Mouse (Mus musculus): Measurements from ENCODE around the gene Agtrap. TPM values are rescaled to one million over a fixed set of nuclear protein-coding genes. Genes with fewer than 3 reads are reported as not detected.
"Not testable (repeated sequence)": the region's sequence is repeated elsewhere in the genome, so short reads cannot be mapped to it uniquely, and the experiment has no call there.

Agtrap gene
- polyA plus RNA-seq, 1 experiment from 2014 or later, result 14.2 TPM

DNA sequence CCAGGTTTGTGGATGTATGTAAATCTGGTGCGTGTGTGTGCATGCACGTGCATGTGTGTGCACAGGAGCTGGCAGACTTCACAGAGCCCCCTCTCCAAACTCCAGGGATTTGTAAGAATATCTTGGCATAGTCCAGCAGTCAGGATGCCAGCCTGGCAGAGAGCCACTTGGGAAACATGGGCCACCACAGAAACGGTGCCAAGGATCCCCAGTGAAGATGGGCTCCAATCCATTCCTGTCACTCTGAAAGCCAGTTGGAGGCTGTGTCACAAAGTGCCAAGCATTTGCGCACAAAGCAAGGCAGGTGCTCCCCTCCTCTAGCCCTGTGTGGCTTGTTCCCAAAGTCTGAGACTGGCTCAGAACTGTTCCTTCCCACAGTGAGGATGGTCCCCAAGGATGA is 33.5 kb upstream of the Agtrap start:
- Histone ChIP-seq H3K4me1 (peaks cover 15% of the 10 kb centered on the region), H3K9ac (no peak overlapping the region), H3K36me3 (no peaks in the 10 kb centered on the region), H3K27ac (replicated peaks) (no peak overlapping the region), H3K9me3 (replicated peaks) (no peaks in the 10 kb centered on the region), H3K27me3 (no peaks in the 10 kb centered on the region), H3K4me2 (replicated peaks) (no peak overlapping the region), H3K4me3 (replicated peaks) (no peak overlapping the region)
- no peak for ATAC-seq (ENCODE audit: insufficient number of reproducible peaks, low FRiP score, low TSS enrichment, low read depth)
- whole genome bisulfite sequencing, result 71% methylated on average over 4 of the region's 4 CpGs

DNA sequence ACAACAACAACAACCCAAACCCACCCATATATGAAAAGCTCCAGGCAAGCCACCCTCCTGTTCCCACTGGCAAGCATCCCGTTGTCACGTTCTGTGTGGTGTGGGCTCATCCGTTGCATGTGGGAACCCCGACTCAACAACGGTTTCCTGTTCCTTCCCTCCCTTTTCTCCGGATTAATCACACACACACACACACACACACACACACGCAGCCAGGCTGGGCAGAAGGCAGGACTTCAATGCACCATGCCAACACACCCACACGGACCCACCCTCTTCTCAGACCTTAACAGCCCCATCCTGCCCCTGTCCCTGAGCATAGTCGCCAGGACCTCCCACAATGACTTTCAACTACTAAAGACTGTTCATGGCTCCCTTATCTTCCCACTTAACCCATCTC is 32.7 kb upstream of the Agtrap start:
- Histone ChIP-seq H3K9me3 (replicated peaks) (no peaks in the 10 kb centered on the region), H3K27me3 (peaks cover 2% of the 10 kb centered on the region; the same call in 1 of the 2 replicates), H3K36me3 (no peaks in the 10 kb centered on the region), H3K9ac (no peak overlapping the region), H3K4me2 (replicated peaks) (no peak overlapping the region), H3K4me3 (replicated peaks) (no peak overlapping the region), H3K4me1 (peaks cover 16% of the 10 kb centered on the region), H3K27ac (replicated peaks) (no peak overlapping the region)
- 60% methylated on average over 9 of the region's 9 CpGs for WGBS
- ATAC-seq (ENCODE audit: insufficient number of reproducible peaks, low FRiP score, low TSS enrichment, low read depth), result no peak

DNA sequence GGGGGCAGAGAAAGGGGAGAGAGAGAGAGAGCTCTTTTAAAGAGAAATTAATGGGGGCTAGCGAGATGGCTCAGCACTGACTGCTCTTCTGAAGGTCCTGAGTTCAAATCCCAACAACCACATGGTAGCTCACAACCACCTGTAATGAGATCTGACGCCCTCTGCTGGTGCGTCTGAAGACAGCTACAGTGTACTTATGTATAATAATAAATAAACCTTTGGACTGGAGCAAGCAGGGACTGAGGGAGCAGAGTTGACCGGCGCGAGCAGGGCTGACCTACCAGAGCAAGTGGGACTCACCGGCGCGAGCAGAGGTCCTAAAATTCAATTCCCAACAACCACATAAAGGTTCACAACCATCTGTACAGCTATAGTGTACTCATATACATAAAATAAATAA is 31.7 kb upstream of the Agtrap start:
- not testable (repeated sequence) for H3K9me3 ChIP-seq (replicated peaks); H3K36me3 ChIP-seq; ATAC-seq (ENCODE audit: insufficient number of reproducible peaks, low FRiP score, low TSS enrichment, low read depth); H3K4me3 ChIP-seq (replicated peaks); H3K27me3 ChIP-seq; H3K27ac ChIP-seq (replicated peaks); H3K4me2 ChIP-seq (replicated peaks); H3K9ac ChIP-seq
- H3K4me1 ChIP-seq, result peaks cover 21% of the 10 kb centered on the region
- 86% methylated on average over 9 of the region's 9 CpGs for WGBS

DNA sequence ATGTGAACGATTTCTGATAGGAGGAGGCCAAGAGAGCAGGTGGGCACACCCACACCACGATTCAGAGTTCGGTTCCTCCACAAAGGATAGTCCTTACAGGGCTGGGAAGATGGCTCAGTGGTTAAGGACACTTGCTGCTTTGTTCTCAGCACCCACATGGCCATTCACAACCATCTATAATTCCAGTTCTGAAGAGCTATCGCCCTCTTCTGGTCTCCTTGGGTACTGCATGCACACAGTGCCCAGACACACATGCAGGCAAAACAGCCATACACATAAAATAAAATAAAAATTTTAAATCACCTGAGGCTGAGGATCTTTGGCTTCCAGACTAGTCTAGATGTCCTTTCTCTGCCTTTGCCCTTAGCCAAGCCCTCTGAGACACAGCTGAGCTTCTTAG is 29.6 kb upstream of the Agtrap start:
- peaks cover 17% of the 10 kb centered on the region for H3K4me1 ChIP-seq
- H3K9ac ChIP-seq, result no peak overlapping the region
- no peaks in the 10 kb centered on the region for H3K36me3 ChIP-seq
- H3K27me3 ChIP-seq, result peaks cover 9% of the 10 kb centered on the region; the same call in 1 of the 2 replicates
- H3K4me2 ChIP-seq (replicated peaks), result no peak overlapping the region
- no peak overlapping the region for H3K4me3 ChIP-seq (replicated peaks)
- no peak for ATAC-seq (ENCODE audit: insufficient number of reproducible peaks, low FRiP score, low TSS enrichment, low read depth)
- 74% methylated on average over 4 of the region's 4 CpGs for WGBS
- no peaks in the 10 kb centered on the region for H3K9me3 ChIP-seq (replicated peaks)
- H3K27ac ChIP-seq (replicated peaks), result no peak overlapping the region

DNA sequence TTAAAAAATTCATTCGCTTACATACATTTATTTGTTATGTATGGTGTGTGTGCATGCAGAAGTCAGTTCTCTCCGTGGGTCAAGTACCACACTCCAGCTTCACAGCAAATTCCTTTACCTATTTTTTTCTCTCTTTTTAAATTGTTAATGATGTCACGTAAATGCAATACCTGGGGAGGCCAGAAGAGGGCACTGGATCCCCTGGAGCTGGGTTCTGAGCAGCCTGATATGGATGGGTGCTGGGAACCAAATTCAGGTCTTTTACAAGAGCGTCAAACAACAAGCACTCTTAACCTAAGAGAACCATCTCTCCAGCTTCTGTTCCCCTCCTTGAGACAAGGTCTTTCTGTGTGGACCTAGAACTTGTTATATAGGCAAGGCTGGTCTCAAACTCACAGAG is 28.8 kb upstream of the Agtrap start:
- no peak for ATAC-seq (ENCODE audit: insufficient number of reproducible peaks, low FRiP score, low TSS enrichment, low read depth)
- Histone ChIP-seq H3K9ac (no peak overlapping the region), H3K36me3 (no peaks in the 10 kb centered on the region), H3K4me1 (peaks cover 13% of the 10 kb centered on the region; the same call in 1 of the 2 replicates), H3K4me2 (replicated peaks) (no peak overlapping the region), H3K4me3 (replicated peaks) (no peak overlapping the region), H3K27me3 (peaks cover 9% of the 10 kb centered on the region; the same call in 1 of the 2 replicates), H3K27ac (replicated peaks) (no peak overlapping the region), H3K9me3 (replicated peaks) (no peaks in the 10 kb centered on the region)
- 78% methylated on average over 4 of the region's 4 CpGs for WGBS

DNA sequence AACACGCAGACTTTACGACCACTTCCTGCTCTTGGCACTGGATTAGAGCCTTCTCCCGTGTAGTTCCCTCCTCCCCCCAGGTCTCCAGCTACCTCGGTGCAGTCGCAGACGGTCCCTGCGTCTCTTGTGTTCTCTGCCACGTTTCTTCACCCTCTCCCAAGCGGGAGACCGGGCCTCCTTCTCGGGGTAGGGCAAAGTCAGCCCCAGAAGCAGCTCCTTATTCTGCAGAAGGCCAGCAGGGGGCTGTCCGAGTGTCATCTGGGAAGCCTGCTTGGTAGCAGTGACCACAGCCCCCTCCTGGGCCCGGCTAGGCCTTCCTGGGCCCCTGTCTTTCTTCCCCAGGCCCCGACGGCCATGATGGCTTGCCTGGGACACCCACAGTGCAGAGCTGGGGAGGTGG is 27.6 kb upstream of the Agtrap start:
- Histone ChIP-seq H3K4me3 (replicated peaks) (no peak overlapping the region), H3K36me3 (no peaks in the 10 kb centered on the region), H3K27me3 (peaks cover 9% of the 10 kb centered on the region; the same call in 1 of the 2 replicates), H3K4me1 (peaks cover 6% of the 10 kb centered on the region; the same call in 1 of the 2 replicates), H3K27ac (replicated peaks) (no peak overlapping the region), H3K4me2 (replicated peaks) (peak overlapping the region; percentile 17; the same call in 1 of the 2 replicates), H3K9ac (no peak overlapping the region), H3K9me3 (replicated peaks) (no peaks in the 10 kb centered on the region)
- 3% methylated on average over 15 of the region's 15 CpGs for WGBS
- ATAC-seq (ENCODE audit: insufficient number of reproducible peaks, low FRiP score, low TSS enrichment, low read depth), result no peak; the same call in 1 of the 2 replicates

DNA sequence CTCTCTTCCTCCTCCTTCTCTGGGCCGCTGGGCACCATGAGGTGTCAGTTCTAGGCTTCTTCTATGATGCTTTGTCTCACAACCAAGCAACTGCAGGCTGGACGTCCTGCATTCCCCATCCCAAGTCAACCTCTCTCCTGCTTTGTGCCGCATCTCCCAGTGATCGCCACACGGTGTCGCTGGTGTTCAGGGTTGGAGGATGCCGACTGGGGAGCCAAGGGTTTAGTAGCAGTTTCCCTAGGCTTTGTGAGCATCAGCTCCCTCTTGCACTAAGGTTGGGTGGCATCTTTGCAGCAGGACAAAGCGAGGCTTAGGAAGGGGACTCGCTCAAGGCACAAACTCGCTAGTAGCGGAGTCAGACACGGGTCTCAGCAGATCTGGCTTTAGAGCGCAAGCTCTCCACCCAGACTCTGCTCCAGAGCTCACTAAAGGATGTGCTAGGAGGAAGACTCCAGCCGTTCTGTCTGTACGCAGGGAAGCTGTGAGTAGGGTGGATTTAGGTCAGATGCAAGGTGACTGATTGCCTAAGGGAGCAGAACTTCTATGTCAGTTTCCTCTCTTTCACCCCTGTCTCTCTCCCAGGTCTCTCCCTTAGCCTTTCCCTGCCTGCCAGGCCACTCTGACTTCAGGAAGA is 27.0 kb upstream of the Agtrap start:
- Histone ChIP-seq H3K9ac (no peak overlapping the region), H3K27ac (replicated peaks) (no peak overlapping the region)

DNA sequence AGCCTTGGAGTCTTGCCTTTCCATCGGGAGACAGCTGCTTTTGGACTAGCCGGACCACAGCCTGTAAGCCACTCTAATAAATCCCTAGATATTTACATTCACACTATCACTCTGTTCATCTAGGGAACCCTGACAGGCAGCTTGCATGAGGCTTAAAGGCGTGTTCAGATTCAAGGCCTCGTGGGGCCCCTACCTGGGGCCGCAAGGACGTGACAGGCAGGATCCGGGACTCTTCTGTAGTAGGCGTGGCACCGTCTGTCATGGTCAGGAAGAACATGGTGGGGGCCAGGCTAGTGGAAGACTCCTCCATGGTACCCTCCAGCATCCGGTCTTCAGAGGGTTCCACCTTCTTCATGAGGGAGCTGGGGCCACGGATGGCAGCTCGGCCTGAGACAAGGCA is 24.7 kb upstream of the Agtrap start:
- Histone ChIP-seq H3K9me3 (replicated peaks) (no peaks in the 10 kb centered on the region), H3K4me1 (peaks cover 6% of the 10 kb centered on the region; the same call in 1 of the 2 replicates), H3K9ac (no peak overlapping the region), H3K27me3 (peaks cover 9% of the 10 kb centered on the region; the same call in 1 of the 2 replicates), H3K4me2 (replicated peaks) (no peak overlapping the region), H3K27ac (replicated peaks) (no peak overlapping the region), H3K4me3 (replicated peaks) (no peak overlapping the region), H3K36me3 (no peaks in the 10 kb centered on the region)
- WGBS, result 68% methylated on average over 12 of the region's 12 CpGs
- no peak for ATAC-seq (ENCODE audit: insufficient number of reproducible peaks, low FRiP score, low TSS enrichment, low read depth)

More for the DNA sequence above, 27.0 kb upstream of the Agtrap start:
- WGBS, result 5% methylated on average over 15 of the region's 15 CpGs
- no peaks in the 10 kb centered on the region for H3K9me3 ChIP-seq (replicated peaks)
- peaks cover 6% of the 10 kb centered on the region; the same call in 1 of the 2 replicates for H3K4me1 ChIP-seq
- H3K27me3 ChIP-seq, result peaks cover 9% of the 10 kb centered on the region; the same call in 1 of the 2 replicates
- no peaks in the 10 kb centered on the region for H3K36me3 ChIP-seq
- ATAC-seq (ENCODE audit: insufficient number of reproducible peaks, low FRiP score, low TSS enrichment, low read depth), result no peak
- no peak overlapping the region for H3K4me3 ChIP-seq (replicated peaks)
- peak overlapping the region; percentile 21; the same call in 1 of the 2 replicates for H3K4me2 ChIP-seq (replicated peaks)

DNA sequence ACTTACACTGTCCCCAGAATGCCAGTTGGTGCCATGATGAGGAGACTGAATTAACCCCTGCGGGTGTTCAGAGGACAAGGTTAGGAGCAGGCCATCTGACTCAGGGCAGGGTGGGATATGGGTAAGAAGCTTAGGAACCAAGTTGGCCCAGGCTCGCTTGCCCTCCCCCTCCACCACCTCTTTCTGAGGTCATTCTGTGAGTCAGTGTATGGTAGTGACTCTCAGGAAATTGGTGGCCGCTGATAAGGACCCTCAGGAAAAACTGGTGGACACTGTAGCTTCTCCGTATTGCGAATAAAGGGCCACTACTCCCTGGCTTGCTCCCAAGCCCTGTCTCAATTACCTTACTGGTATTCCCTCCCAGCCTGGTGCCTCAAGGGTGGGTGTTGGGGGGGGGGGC is 21.4 kb upstream of the Agtrap start:
- no peak overlapping the region for H3K9ac ChIP-seq
- no peaks in the 10 kb centered on the region; the same call in 1 of the 2 replicates for H3K27me3 ChIP-seq
- no peaks in the 10 kb centered on the region for H3K4me1 ChIP-seq
- ATAC-seq (ENCODE audit: insufficient number of reproducible peaks, low FRiP score, low TSS enrichment, low read depth), result no peak
- no peak overlapping the region for H3K4me3 ChIP-seq (replicated peaks)
- no peak overlapping the region for H3K27ac ChIP-seq (replicated peaks)
- WGBS, result 77% methylated on average over 5 of the region's 5 CpGs
- H3K9me3 ChIP-seq (replicated peaks), result no peaks in the 10 kb centered on the region
- no peaks in the 10 kb centered on the region for H3K36me3 ChIP-seq
- H3K4me2 ChIP-seq (replicated peaks), result no peak overlapping the region

DNA sequence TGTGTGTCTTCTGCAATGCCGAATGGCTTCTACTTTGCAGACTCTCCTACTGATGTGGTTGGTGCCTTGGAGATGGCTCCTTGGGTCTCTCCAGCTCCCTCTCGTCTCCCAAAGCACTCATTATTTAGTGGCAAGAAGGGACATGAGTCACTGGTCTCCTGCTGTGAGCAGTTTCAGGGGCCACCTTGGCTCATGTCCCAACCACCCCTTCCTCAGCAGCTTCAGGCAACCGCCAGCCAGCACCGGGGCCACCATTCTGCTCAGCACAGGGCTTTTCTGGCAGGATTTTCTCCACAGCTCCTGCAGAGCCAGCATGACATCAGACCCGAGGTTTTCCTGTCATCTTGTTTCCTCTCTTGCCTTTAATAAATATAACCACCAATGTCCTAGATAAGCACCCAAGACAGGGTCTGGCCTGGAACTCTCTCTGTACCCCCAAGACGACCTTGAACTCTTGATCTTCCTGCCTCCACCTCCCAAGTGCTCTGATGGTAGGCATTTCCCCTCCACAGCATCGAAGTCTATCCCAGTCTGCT is 20.8 kb upstream of the Agtrap start:
- Histone ChIP-seq H3K4me2 (replicated peaks) (no peak overlapping the region), H3K9me3 (replicated peaks) (no peaks in the 10 kb centered on the region), H3K4me3 (replicated peaks) (no peak overlapping the region), H3K27ac (replicated peaks) (no peak overlapping the region), H3K36me3 (no peaks in the 10 kb centered on the region), H3K4me1 (no peaks in the 10 kb centered on the region), H3K27me3 (no peaks in the 10 kb centered on the region; the same call in 1 of the 2 replicates), H3K9ac (no peak overlapping the region)
- no peak for ATAC-seq (ENCODE audit: insufficient number of reproducible peaks, low FRiP score, low TSS enrichment, low read depth)
- WGBS, result 59% methylated on average over 7 of the region's 7 CpGs

DNA sequence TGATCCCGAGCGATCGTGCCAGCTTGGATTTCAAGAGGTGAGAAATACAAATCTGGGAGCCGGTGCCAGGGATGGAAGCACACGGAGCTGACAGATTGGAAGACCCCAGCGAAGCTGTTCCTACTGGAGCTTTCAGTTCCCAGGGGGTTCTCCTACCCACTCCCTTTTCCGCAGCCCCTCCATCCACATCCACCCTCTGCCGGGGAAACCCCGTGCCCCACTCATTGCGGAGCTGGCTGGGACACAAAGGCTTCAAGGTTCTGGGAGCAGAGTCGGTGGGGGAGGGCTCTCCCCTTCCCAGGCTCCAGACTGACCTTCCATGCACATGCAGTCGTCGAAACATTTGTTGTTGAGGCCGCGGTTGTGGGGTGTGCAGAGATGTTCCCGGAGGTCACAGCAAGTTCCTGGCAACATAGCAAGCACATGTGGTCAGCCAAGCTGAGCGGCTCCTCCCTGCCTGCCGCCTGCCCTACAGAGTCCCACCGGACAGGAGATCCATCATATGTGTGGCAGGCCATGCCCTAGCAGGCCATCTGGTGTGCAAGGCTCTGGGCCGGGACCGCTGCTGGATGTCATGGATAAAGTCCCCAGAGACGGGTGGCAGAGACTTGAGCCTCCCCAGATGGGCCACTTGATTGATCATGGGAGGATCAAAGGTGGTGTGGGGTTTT is 19.9 kb upstream of the Agtrap start:
- 66% methylated on average over 22 of the region's 22 CpGs for WGBS
- no peak overlapping the region for H3K27ac ChIP-seq (replicated peaks)
- H3K4me3 ChIP-seq (replicated peaks), result no peak overlapping the region
- no peaks in the 10 kb centered on the region for H3K36me3 ChIP-seq
- H3K27me3 ChIP-seq, result no peaks in the 10 kb centered on the region; the same call in 1 of the 2 replicates
- no peak overlapping the region for H3K9ac ChIP-seq
- H3K9me3 ChIP-seq (replicated peaks), result no peaks in the 10 kb centered on the region
- no peaks in the 10 kb centered on the region for H3K4me1 ChIP-seq
- ATAC-seq (ENCODE audit: insufficient number of reproducible peaks, low FRiP score, low TSS enrichment, low read depth), result peak; percentile 18; the same call in 1 of the 2 replicates
- no peak overlapping the region for H3K4me2 ChIP-seq (replicated peaks)
